Mouse (Mus musculus) forebrain, embryonic 15.5 days (tissue): ENCODE results near the gene Cnot6l. TPM values are rescaled to one million over a fixed set of nuclear protein-coding genes. Genes with fewer than 3 reads are reported as not detected.
A peak's percentile ranks its signal among the peaks of the same experiment; 100 is the strongest.

Source experiments
- ATAC-seq: fragments of 200-750 bp; cut with Nextera tagmentation; replicated peaks from 2 replicates; pipeline ENCODE4 v1.8.0; 2017; ENCODE audit warnings: mild to moderate bottlenecking, moderate TSS enrichment, moderate library complexity
- H3K27ac ChIP-seq: fragments of 300-500 bp; sonication (generic); replicated peaks from 2 replicates; pipeline ENCODE4 v1.5.1; 2015; ENCODE audit warnings: mild to moderate bottlenecking, inconsistent platforms
- H3K27me3 ChIP-seq: fragments of 300-500 bp; sonication (generic); 2 replicates; pipeline ENCODE4 v1.6.1; 2015; ENCODE audit warnings: inconsistent platforms
- H3K36me3 ChIP-seq: fragments of 300-500 bp; sonication (generic); 2 replicates; pipeline ENCODE4 v1.6.1; 2015; ENCODE audit warnings: mild to moderate bottlenecking, inconsistent platforms
- H3K4me1 ChIP-seq: fragments of 300-500 bp; sonication (generic); 2 replicates; pipeline ENCODE4 v1.6.1; 2015; ENCODE audit warnings: inconsistent platforms
- H3K4me2 ChIP-seq: fragments of 300-500 bp; sonication (generic); replicated peaks from 2 replicates; pipeline ENCODE4 v1.6.1; 2015; ENCODE audit warnings: mild to moderate bottlenecking, inconsistent platforms
- H3K4me3 ChIP-seq: fragments of 300-500 bp; sonication (generic); 2 replicates; pipeline ENCODE4 v1.5.1; 2015; ENCODE audit warnings: mild to moderate bottlenecking, inconsistent platforms
- H3K9ac ChIP-seq: fragments of 300-500 bp; sonication (generic); replicated peaks from 2 replicates; pipeline ENCODE4 v1.6.1; 2015; ENCODE audit warnings: mild to moderate bottlenecking, inconsistent platforms
- H3K9me3 ChIP-seq: fragments of 300-500 bp; sonication (generic); 2 replicates; pipeline ENCODE4 v1.6.1; 2016; ENCODE audit warnings: inconsistent platforms
- WGBS: fragments of 180-500 bp; shearing (Covaris S2); methylation state at CpG from one replicate; pipeline ENCODE4 v1.1.7; 2015; ENCODE audit warnings: mixed read lengths; 5-methylcytosine and 5-hydroxymethylcytosine counted together
- polyA plus RNA-seq: library from polyadenylated mRNA; unstranded; fragments of >200 nt; fragmentation: Nextera tagmentation; extraction: Ambion mirVana; gene quantifications from 2 replicates; pipeline ENCODE4 v1.2.1, GENCODE M21; 2015

Gene Cnot6l
- polyA plus RNA-seq: 12.8 and 14.8 TPM in 2 replicates

- 52% methylated on average over 5 of the region's 5 CpGs for WGBS
- H3K4me2 ChIP-seq: peak within 1 kb of the TSS; percentile 62
- peaks cover 23% of the 10 kb centered on the region for H3K4me1 ChIP-seq
- no peaks in the 10 kb centered on the region for H3K9me3 ChIP-seq
- H3K27me3 ChIP-seq: no peaks in the 10 kb centered on the region
- H3K27ac ChIP-seq: peak within 1 kb of the TSS; percentile 99
- peak within 1 kb of the TSS; percentile 66 for H3K9ac ChIP-seq
- no peaks in the 10 kb centered on the region for H3K36me3 ChIP-seq
- peak within 1 kb of the TSS; percentile 96 for H3K4me3 ChIP-seq
- ATAC-seq: no peak
Observed at GRCm38 (mm10) chr5:96164021-96164411, at the start of gene Cnot6l. Cnot6l (minus strand) TSS chr5:96164171.

- under 1% methylated on average over 35 of the region's 35 CpGs for WGBS
- peak overlapping the region; percentile 78 for H3K27ac ChIP-seq
- peak overlapping the region; percentile 83 for H3K4me2 ChIP-seq
- peak overlapping the region; percentile 91 for H3K4me3 ChIP-seq
- H3K27me3 ChIP-seq: no peaks in the 10 kb centered on the region
- peak; percentile 97 for ATAC-seq
- H3K36me3 ChIP-seq: peaks cover 7% of the 10 kb centered on the region
- peaks cover 27% of the 10 kb centered on the region for H3K4me1 ChIP-seq
- peak overlapping the region; percentile 75 for H3K9ac ChIP-seq
- no peaks in the 10 kb centered on the region for H3K9me3 ChIP-seq
Observed at GRCm38 (mm10) chr5:96209916-96210583, 46.1 kb upstream of the Cnot6l start.

- peaks cover 3% of the 10 kb centered on the region for H3K36me3 ChIP-seq
- under 1% methylated on average over 17 of the region's 17 CpGs for WGBS
Observed at GRCm38 (mm10) chr5:96209459-96209858, 45.5 kb upstream of the Cnot6l start, which contains the start of gene Mrpl1. Mrpl1 (plus strand) TSS chr5:96209493.

GRCm38 (mm10) chr5:96208543-96208942 is 44.6 kb upstream of the Cnot6l start:
- Histone ChIP-seq H3K4me3 (no peak overlapping the region), H3K4me1 (peaks cover 27% of the 10 kb centered on the region), H3K27me3 (no peaks in the 10 kb centered on the region), H3K4me2 (no peak overlapping the region), H3K9ac (no peak overlapping the region), H3K27ac (no peak overlapping the region), H3K9me3 (no peaks in the 10 kb centered on the region), H3K36me3 (no peaks in the 10 kb centered on the region)
- WGBS: 67% methylated on average over 4 of the region's 4 CpGs
- ATAC-seq: no peak

More at GRCm38 (mm10) chr5:96209459-96209858, 45.5 kb upstream of the Cnot6l start, which contains the start of gene Mrpl1:
- Histone ChIP-seq H3K4me1 (peaks cover 27% of the 10 kb centered on the region), H3K27ac (peak within 1 kb of the TSS; percentile 78), H3K4me2 (peak within 1 kb of the TSS; percentile 83), H3K9ac (peak within 1 kb of the TSS; percentile 75), H3K9me3 (no peaks in the 10 kb centered on the region), H3K27me3 (no peaks in the 10 kb centered on the region), H3K4me3 (peak within 1 kb of the TSS; percentile 91)
- ATAC-seq: peak; percentile 77

- H3K36me3 ChIP-seq: no peaks in the 10 kb centered on the region
- H3K27me3 ChIP-seq: no peaks in the 10 kb centered on the region
- no peak overlapping the region for H3K4me3 ChIP-seq
- no peak overlapping the region for H3K4me2 ChIP-seq
- H3K9ac ChIP-seq: no peak overlapping the region
- WGBS: 72% methylated on average over 2 of the region's 2 CpGs
- no peaks in the 10 kb centered on the region for H3K9me3 ChIP-seq
- H3K27ac ChIP-seq: no peak overlapping the region; the same call in 1 of the 2 replicates
- no peak for ATAC-seq
- H3K4me1 ChIP-seq: peaks cover 27% of the 10 kb centered on the region
Observed at GRCm38 (mm10) chr5:96207531-96207930, 43.6 kb upstream of the Cnot6l start.

- no peak overlapping the region for H3K27ac ChIP-seq
- 23% methylated on average over 2 of the region's 2 CpGs for WGBS
- ATAC-seq: no peak
- no peaks in the 10 kb centered on the region for H3K9me3 ChIP-seq
- H3K9ac ChIP-seq: no peak overlapping the region
- no peaks in the 10 kb centered on the region for H3K36me3 ChIP-seq
- H3K4me2 ChIP-seq: no peak overlapping the region
- H3K27me3 ChIP-seq: no peaks in the 10 kb centered on the region
- H3K4me1 ChIP-seq: peaks cover 27% of the 10 kb centered on the region
- no peak overlapping the region for H3K4me3 ChIP-seq
Observed at GRCm38 (mm10) chr5:96206897-96207296, 42.9 kb upstream of the Cnot6l start.

- no peaks in the 10 kb centered on the region for H3K36me3 ChIP-seq
- no peak for ATAC-seq
- H3K27me3 ChIP-seq: no peaks in the 10 kb centered on the region
- H3K4me3 ChIP-seq: no peak overlapping the region
- no peaks in the 10 kb centered on the region for H3K9me3 ChIP-seq
- H3K27ac ChIP-seq: no peak overlapping the region
- WGBS: 83% methylated on average over 10 of the region's 10 CpGs
- no peak overlapping the region for H3K9ac ChIP-seq
- H3K4me2 ChIP-seq: no peak overlapping the region
- H3K4me1 ChIP-seq: peaks cover 2% of the 10 kb centered on the region
Observed at GRCm38 (mm10) chr5:96201462-96202154, 37.6 kb upstream of the Cnot6l start.

- no peak overlapping the region for H3K4me3 ChIP-seq
- no peaks in the 10 kb centered on the region for H3K9me3 ChIP-seq
- no peak for ATAC-seq
- H3K27ac ChIP-seq: no peak overlapping the region
- H3K4me1 ChIP-seq: no peaks in the 10 kb centered on the region
- 85% methylated on average over 3 of the region's 3 CpGs for WGBS
- H3K4me2 ChIP-seq: no peak overlapping the region
- no peaks in the 10 kb centered on the region for H3K36me3 ChIP-seq
- H3K9ac ChIP-seq: no peak overlapping the region
- H3K27me3 ChIP-seq: no peaks in the 10 kb centered on the region
Observed at GRCm38 (mm10) chr5:96200269-96200668, 36.3 kb upstream of the Cnot6l start.

GRCm38 (mm10) chr5:96198271-96198670 is 34.3 kb upstream of the Cnot6l start:
- Histone ChIP-seq H3K27ac (no peak overlapping the region), H3K4me2 (no peak overlapping the region), H3K36me3 (no peaks in the 10 kb centered on the region), H3K4me3 (no peak overlapping the region), H3K4me1 (no peaks in the 10 kb centered on the region), H3K27me3 (no peaks in the 10 kb centered on the region), H3K9ac (no peak overlapping the region), H3K9me3 (no peaks in the 10 kb centered on the region)
- 56% methylated on average over 6 of the region's 6 CpGs for WGBS
- ATAC-seq: no peak

GRCm38 (mm10) chr5:96196547-96197052 is 32.6 kb upstream of the Cnot6l start:
- no peaks in the 10 kb centered on the region for H3K36me3 ChIP-seq
- no peak overlapping the region for H3K9ac ChIP-seq
- no peaks in the 10 kb centered on the region for H3K27me3 ChIP-seq
- no peak overlapping the region for H3K4me3 ChIP-seq
- no peak overlapping the region for H3K27ac ChIP-seq
- WGBS: 82% methylated on average over 2 of the region's 2 CpGs
- H3K4me2 ChIP-seq: no peak overlapping the region
- H3K4me1 ChIP-seq: no peaks in the 10 kb centered on the region
- H3K9me3 ChIP-seq: no peaks in the 10 kb centered on the region
- no peak for ATAC-seq

GRCm38 (mm10) chr5:96191251-96191650 is 27.3 kb upstream of the Cnot6l start:
- no peaks in the 10 kb centered on the region for H3K4me1 ChIP-seq
- 49% methylated on average over 4 of the region's 4 CpGs for WGBS
- no peak overlapping the region for H3K27ac ChIP-seq
- H3K9me3 ChIP-seq: no peaks in the 10 kb centered on the region
- no peak overlapping the region for H3K4me3 ChIP-seq
- H3K36me3 ChIP-seq: no peaks in the 10 kb centered on the region
- H3K27me3 ChIP-seq: no peaks in the 10 kb centered on the region
- H3K4me2 ChIP-seq: no peak overlapping the region
- H3K9ac ChIP-seq: no peak overlapping the region
- no peak for ATAC-seq

GRCm38 (mm10) chr5:96189761-96190160 is 25.8 kb upstream of the Cnot6l start:
- no peak overlapping the region for H3K27ac ChIP-seq
- H3K4me1 ChIP-seq: no peaks in the 10 kb centered on the region
- ATAC-seq: no peak
- no peak overlapping the region for H3K4me2 ChIP-seq
- H3K27me3 ChIP-seq: no peaks in the 10 kb centered on the region
- no peak overlapping the region for H3K4me3 ChIP-seq
- no peaks in the 10 kb centered on the region for H3K9me3 ChIP-seq
- 94% methylated on average over 1 of the region's 1 CpGs for WGBS
- no peaks in the 10 kb centered on the region for H3K36me3 ChIP-seq
- H3K9ac ChIP-seq: no peak overlapping the region
